Mouse (Mus musculus): ENCODE measurements around the gene Ccdc33. TPM values are rescaled to one million over a fixed set of nuclear protein-coding genes. Genes with fewer than 3 reads are reported as not detected.
A peak's percentile ranks its signal among the peaks of the same experiment; 100 is the strongest.

Gene Ccdc33
- total RNA-seq, 2 experiments from 2014 or later, result not detected

- no peak for DNase-seq
Observed at GRCm38 (mm10) chr9:58011027-58011426, 107.6 kb downstream of the Ccdc33 start.

GRCm38 (mm10) chr9:58009588-58009987 lies 109.0 kb downstream of the Ccdc33 start:
- DNase-seq, result no peak

- peak; percentile 62 for DNase-seq
Observed at GRCm38 (mm10) chr9:58009015-58009362, 109.6 kb downstream of the Ccdc33 start.

- DNase-seq, result no peak
Observed at GRCm38 (mm10) chr9:58008336-58009014, 110.1 kb downstream of the Ccdc33 start.

- no peak for DNase-seq
Observed at GRCm38 (mm10) chr9:58005753-58006461, 112.7 kb downstream of the Ccdc33 start, which contains the start of gene Cyp11a1. Gene Cyp11a1 (plus strand): TSS chr9:58006411.

- no peak for DNase-seq
Observed at GRCm38 (mm10) chr9:58003272-58003671, 115.4 kb downstream of the Ccdc33 start.

- DNase-seq, result no peak
Observed at GRCm38 (mm10) chr9:57999676-58000075, 118.9 kb downstream of the Ccdc33 start.

- no peak for DNase-seq
Observed at GRCm38 (mm10) chr9:57998685-57999084, 119.9 kb downstream of the Ccdc33 start.

GRCm38 (mm10) chr9:57998032-57998659 lies 120.5 kb downstream of the Ccdc33 start:
- DNase-seq, result no peak

- DNase-seq, result no peak
Observed at GRCm38 (mm10) chr9:57997511-57998031, 121.1 kb downstream of the Ccdc33 start.

- no peak for DNase-seq
Observed at GRCm38 (mm10) chr9:57995282-57995681, 123.3 kb downstream of the Ccdc33 start.

GRCm38 (mm10) chr9:57992781-57993591 lies 125.6 kb downstream of the Ccdc33 start:
- DNase-seq, result no peak

- DNase-seq, result no peak
Observed at GRCm38 (mm10) chr9:57992060-57992459, 126.6 kb downstream of the Ccdc33 start.

- DNase-seq, result peak; percentile 53
Observed at GRCm38 (mm10) chr9:57990438-57991110, 128.0 kb downstream of the Ccdc33 start.

GRCm38 (mm10) chr9:57989309-57989708 lies 129.3 kb downstream of the Ccdc33 start:
- no peak for DNase-seq

- no peak for DNase-seq
Observed at GRCm38 (mm10) chr9:57988098-57988497, 130.5 kb downstream of the Ccdc33 start.

- DNase-seq, result no peak
Observed at GRCm38 (mm10) chr9:57986293-57986692, 132.3 kb downstream of the Ccdc33 start.

- DNase-seq, result no peak
Observed at GRCm38 (mm10) chr9:57985304-57985703, 133.3 kb downstream of the Ccdc33 start.

- DNase-seq, result no peak
Observed at GRCm38 (mm10) chr9:57980570-57980969, 138.1 kb downstream of the Ccdc33 start.

- no peak for DNase-seq
Observed at GRCm38 (mm10) chr9:57978858-57979257, 139.8 kb downstream of the Ccdc33 start.

All from gastrocnemius, postnatal 10 days (tissue).